Mouse (Mus musculus): Measurements from ENCODE around the gene Ctsa.

The Ctsa gene

GRCm38 (mm10) chr2:164804533-164805331, 27.9 kb upstream of the Ctsa start, which contains the start of the genes Acot8 and Zswim3:
Gene Acot8, minus strand, starts transcription at chr2:164804882.
Gene Zswim3, plus strand, starts transcription at chr2:164805098.
- peak; percentile 95 for DNase-seq (ENCODE audit: low spot score)

- no peak for DNase-seq (ENCODE audit: low spot score)
Measured at GRCm38 (mm10) chr2:164805332-164805718, 27.3 kb upstream of the Ctsa start.

GRCm38 (mm10) chr2:164806614-164807013, 26.1 kb upstream of the Ctsa start:
- no peak for DNase-seq (ENCODE audit: low spot score)

GRCm38 (mm10) chr2:164813557-164813956, 19.1 kb upstream of the Ctsa start:
- no peak for DNase-seq (ENCODE audit: low spot score)

- no peak for DNase-seq (ENCODE audit: low spot score)
Measured at GRCm38 (mm10) chr2:164815348-164815747, 17.3 kb upstream of the Ctsa start.

- no peak for DNase-seq (ENCODE audit: low spot score)
Measured at GRCm38 (mm10) chr2:164815821-164816220, 16.9 kb upstream of the Ctsa start.

- DNase-seq (ENCODE audit: low spot score), result no peak
Measured at GRCm38 (mm10) chr2:164817206-164817605, 15.5 kb upstream of the Ctsa start.

- DNase-seq (ENCODE audit: low spot score), result no peak
Measured at GRCm38 (mm10) chr2:164817703-164818102, 15.0 kb upstream of the Ctsa start.

- DNase-seq (ENCODE audit: low spot score), result no peak
Measured at GRCm38 (mm10) chr2:164821060-164821459, 11.6 kb upstream of the Ctsa start.

GRCm38 (mm10) chr2:164822636-164823165, 10.0 kb upstream of the Ctsa start, which contains the start of gene Zswim1:
Gene Zswim1, plus strand, starts transcription at chr2:164822686.
- DNase-seq (ENCODE audit: low spot score), result peak; percentile 97

GRCm38 (mm10) chr2:164823181-164823585, 9.5 kb upstream of the Ctsa start:
- no peak for DNase-seq (ENCODE audit: low spot score)

GRCm38 (mm10) chr2:164823969-164824368, 8.7 kb upstream of the Ctsa start:
- DNase-seq (ENCODE audit: low spot score), result no peak

- no peak for DNase-seq (ENCODE audit: low spot score)
Measured at GRCm38 (mm10) chr2:164825521-164825920, 7.2 kb upstream of the Ctsa start.

- no peak for DNase-seq (ENCODE audit: low spot score)
Measured at GRCm38 (mm10) chr2:164827146-164827850, 5.4 kb upstream of the Ctsa start.

- DNase-seq (ENCODE audit: low spot score), result no peak
Measured at GRCm38 (mm10) chr2:164828437-164828836, 4.2 kb upstream of the Ctsa start, which contains the start of gene Spata25. Gene Spata25, minus strand, starts transcription at chr2:164828537.

GRCm38 (mm10) chr2:164829090-164829489, 3.6 kb upstream of the Ctsa start:
- no peak for DNase-seq (ENCODE audit: low spot score)

GRCm38 (mm10) chr2:164831029-164831428, 1.6 kb upstream of the Ctsa start:
- no peak for DNase-seq (ENCODE audit: low spot score)

GRCm38 (mm10) chr2:164832032-164832747, 483 bp upstream of the Ctsa start:
- DNase-seq (ENCODE audit: low spot score), result no peak

- peak; percentile 85 for DNase-seq (ENCODE audit: low spot score)
Measured at GRCm38 (mm10) chr2:164833314-164833959, 764 bp downstream of the Ctsa start, which contains the start of gene Neurl2. Gene Neurl2, minus strand, starts transcription at chr2:164833456.

GRCm38 (mm10) chr2:164834531-164834930, 1.9 kb downstream of the Ctsa start:
- no peak for DNase-seq (ENCODE audit: low spot score)

GRCm38 (mm10) chr2:164835164-164835563, 2.5 kb downstream of the Ctsa start:
- DNase-seq (ENCODE audit: low spot score), result no peak

GRCm38 (mm10) chr2:164845782-164846181, 13.1 kb downstream of the Ctsa start:
- DNase-seq (ENCODE audit: low spot score), result no peak
